Mouse (Mus musculus): ENCODE data around the gene Mlxipl.

GRCm38 (mm10) chr5:135076368-135076767 lies 13.3 kb upstream of the Mlxipl start:
- TF ChIP-seq CTCF (IDR thresholded peaks at IDR 0.05 in 2 of 3, conservative IDR thresholded peaks at IDR 0.05 in 1 of 3; ENCODE audit: control insufficient read depth in 1 of 3, insufficient read depth in 1 of 3, low read depth in 2 of 3, low read length in 3 of 3, poor library complexity in 1 of 3, severe bottlenecking in 1 of 3) (no peak), POLR2A (IDR thresholded peaks at IDR 0.05; ENCODE audit: control insufficient read depth in 1 of 2, insufficient read depth in 1 of 2, low read depth in 1 of 2, low read length in 2 of 2, poor library complexity in 1 of 2) (no peak), MXI1 (IDR thresholded peaks at IDR 0.05; ENCODE audit: low read depth, low read length) (no peak), E2F4 (IDR thresholded peaks at IDR 0.05; ENCODE audit: borderline replicate concordance, low read depth, low read length) (no peak), HCFC1 (IDR thresholded peaks at IDR 0.05; ENCODE audit: low read depth, low read length) (no peak), SMC3 (IDR thresholded peaks at IDR 0.05; ENCODE audit: low read depth, low read length) (no peak), NRF1 (IDR thresholded peaks at IDR 0.05; ENCODE audit: insufficient read depth, low read depth, low read length, poor library complexity, severe bottlenecking) (no peak), ZMIZ1 (IDR thresholded peaks at IDR 0.05; ENCODE audit: low read depth, low read length) (no peak), MEF2A (IDR thresholded peaks at IDR 0.05; ENCODE audit: extremely low read depth, insufficient replicate concordance, low read depth, low read length, poor library complexity, severe bottlenecking) (no peak), CHD1 (IDR thresholded peaks at IDR 0.05; ENCODE audit: low read depth, low read length) (no peak), MYC (IDR thresholded peaks at IDR 0.05; ENCODE audit: low read depth, low read length) (no peak), GATA1 (IDR thresholded peaks at IDR 0.05; ENCODE audit: low read depth, low read length) (no peak), EP300 (IDR thresholded peaks at IDR 0.05; ENCODE audit: low read depth in 1 of 2, low read length in 2 of 2) (no peak)
